Mouse (Mus musculus): ENCODE results near the gene Smad1. TPM values are rescaled to one million over a fixed set of nuclear protein-coding genes. Genes with fewer than 3 reads are reported as not detected.

Gene Smad1
- polyA plus RNA-seq, 1 experiment = 34.8 TPM

GRCm38 (mm10) chr8:79360774-79361527 is 38.4 kb downstream of the Smad1 start:
- DNase-seq (ENCODE audit: low read depth, low spot score) = no peak
- WGBS = 24% methylated on average over 6 of the region's 6 CpGs

GRCm38 (mm10) chr8:79360302-79360701 is 39.0 kb downstream of the Smad1 start:
- no peak for DNase-seq (ENCODE audit: low read depth, low spot score)
- 66% methylated on average over 9 of the region's 9 CpGs for WGBS

GRCm38 (mm10) chr8:79355721-79356434 is 43.4 kb downstream of the Smad1 start:
- 48% methylated on average over 16 of the region's 16 CpGs for WGBS

GRCm38 (mm10) chr8:79354009-79354408 is 45.3 kb downstream of the Smad1 start:
- WGBS = 80% methylated on average over 7 of the region's 7 CpGs
- DNase-seq (ENCODE audit: low read depth, low spot score) = no peak

More at GRCm38 (mm10) chr8:79355721-79356434, 43.4 kb downstream of the Smad1 start:
- DNase-seq (ENCODE audit: low read depth, low spot score) = no peak

GRCm38 (mm10) chr8:79351916-79352315 is 47.4 kb downstream of the Smad1 start:
- no peak for DNase-seq (ENCODE audit: low read depth, low spot score)
- WGBS = 81% methylated on average over 8 of the region's 8 CpGs

- no peak for DNase-seq (ENCODE audit: low read depth, low spot score)
- 73% methylated on average over 3 of the region's 3 CpGs for WGBS
These were observed 48.5 kb downstream of the Smad1 start for GRCm38 (mm10) chr8:79350805-79351204.

- no peak for DNase-seq (ENCODE audit: low read depth, low spot score)
- 10% methylated on average over 6 of the region's 6 CpGs for WGBS
These were observed 49.2 kb downstream of the Smad1 start for GRCm38 (mm10) chr8:79350094-79350593.

- WGBS = 37% methylated on average over 10 of the region's 10 CpGs
These were observed 52.9 kb downstream of the Smad1 start for GRCm38 (mm10) chr8:79346414-79346813.

GRCm38 (mm10) chr8:79345856-79346255 is 53.5 kb downstream of the Smad1 start:
- DNase-seq (ENCODE audit: low read depth, low spot score) = no peak
- 34% methylated on average over 6 of the region's 6 CpGs for WGBS

More at GRCm38 (mm10) chr8:79346414-79346813, 52.9 kb downstream of the Smad1 start:
- no peak for DNase-seq (ENCODE audit: low read depth, low spot score)

- DNase-seq (ENCODE audit: low read depth, low spot score) = no peak
- WGBS = 87% methylated on average over 8 of the region's 8 CpGs
These were observed 58.1 kb downstream of the Smad1 start for GRCm38 (mm10) chr8:79341236-79341635.

- WGBS = 50% methylated on average over 9 of the region's 9 CpGs
- no peak for DNase-seq (ENCODE audit: low read depth, low spot score)
These were observed 59.8 kb downstream of the Smad1 start for GRCm38 (mm10) chr8:79339555-79339954.

- 74% methylated on average over 10 of the region's 10 CpGs for WGBS
- DNase-seq (ENCODE audit: low read depth, low spot score) = no peak
These were observed 60.7 kb downstream of the Smad1 start for GRCm38 (mm10) chr8:79338619-79339018.

- DNase-seq (ENCODE audit: low read depth, low spot score) = no peak
- WGBS = 95% methylated on average over 22 of the region's 22 CpGs
These were observed 67.0 kb downstream of the Smad1 start for GRCm38 (mm10) chr8:79332109-79332900.

- DNase-seq (ENCODE audit: low read depth, low spot score) = no peak
- WGBS = 95% methylated on average over 2 of the region's 2 CpGs
These were observed 67.7 kb downstream of the Smad1 start for GRCm38 (mm10) chr8:79331571-79331970.

- no peak for DNase-seq (ENCODE audit: low read depth, low spot score)
- WGBS = 67% methylated on average over 9 of the region's 9 CpGs
These were observed 68.3 kb downstream of the Smad1 start for GRCm38 (mm10) chr8:79331017-79331416.

- DNase-seq (ENCODE audit: low read depth, low spot score) = no peak
- 91% methylated on average over 2 of the region's 2 CpGs for WGBS
These were observed 69.6 kb downstream of the Smad1 start for GRCm38 (mm10) chr8:79329735-79330134.

- WGBS = 90% methylated on average over 4 of the region's 4 CpGs
- no peak for DNase-seq (ENCODE audit: low read depth, low spot score)
These were observed 70.1 kb downstream of the Smad1 start for GRCm38 (mm10) chr8:79329182-79329581.

- WGBS = 75% methylated on average over 6 of the region's 6 CpGs
- no peak for DNase-seq (ENCODE audit: low read depth, low spot score)
These were observed 73.8 kb downstream of the Smad1 start for GRCm38 (mm10) chr8:79325510-79325909.

GRCm38 (mm10) chr8:79324928-79325327 is 74.4 kb downstream of the Smad1 start:
- WGBS = 74% methylated on average over 5 of the region's 5 CpGs

GRCm38 (mm10) chr8:79324036-79324435 is 75.3 kb downstream of the Smad1 start:
- no peak for DNase-seq (ENCODE audit: low read depth, low spot score)
- WGBS = 35% methylated on average over 3 of the region's 3 CpGs

More at GRCm38 (mm10) chr8:79324928-79325327, 74.4 kb downstream of the Smad1 start:
- no peak for DNase-seq (ENCODE audit: low read depth, low spot score)

Data from large intestine, adult 2 months (tissue).